Mouse (Mus musculus) CH12.LX (cell line): Measurements from ENCODE around the gene Fbxw4.
A peak's percentile ranks its signal among the peaks of the same experiment; 100 is the strongest.

ENCODE experiments used
- CTCF ChIP-seq, 2 experiments: IDR thresholded peaks in 1 of 2; conservative IDR thresholded peaks in 1 of 2; 2 replicates each; pipeline ENCODE4 v1.5.1; 2011 to 2012; ENCODE audit warnings: low read depth in 2 of 2, low read length in 2 of 2, improper control_type of control experiment in 1 of 2, inconsistent platforms in 1 of 2, mild to moderate bottlenecking in 1 of 2, moderate library complexity in 1 of 2
- KAT2A ChIP-seq: IDR thresholded peaks from 2 replicates; pipeline ENCODE4 v1.6.1; 2012; ENCODE audit warnings: low read length, improper control_type of control experiment, inconsistent platforms; ENCODE audit not compliant: insufficient replicate concordance
- TBP ChIP-seq: conservative IDR thresholded peaks from 2 replicates; pipeline ENCODE4 v1.6.1; 2011; ENCODE audit warnings: low read depth, low read length, improper control_type of control experiment

GRCm38 (mm10) chr19:45694056-45694455 is 33.9 kb upstream of the Fbxw4 start:
- TF ChIP-seq CTCF (conservative IDR thresholded peaks at IDR 0.05 in 1 of 2, IDR thresholded peaks at IDR 0.05 in 1 of 2; ENCODE audit: low read depth in 2 of 2, low read length in 2 of 2) = peak; percentile 7 to 41; a peak in 2 of 4 replicates
- no peak for TF ChIP-seq KAT2A
- no peak for TF ChIP-seq TBP
